Mouse (Mus musculus) heart, postnatal 14 days (tissue): ENCODE measurements at regions not wholly inside any gene's neighbourhood (a gene's known extent, or its start where the extent isn't known, plus 50 kb on each side); places are given as distances from the start of the nearest gene placed in this dataset.
A peak's percentile ranks its signal among the peaks of the same experiment; 100 is the strongest.

Experiments
- DNase-seq, 2 experiments: peaks; one replicate each; pipeline ENCODE4 v3.0.0; 2021 to 2022
- intact Hi-C: fragments of 180-260 bp; cut with DNase I; formaldehyde crosslinking; loops from one replicate; pipeline ENCODE4 v1.15.1; 2025

- intact Hi-C loops: no loop called here
- DNase-seq: peak in 1 of 2 experiments; percentile 4
These were observed 457.1 kb downstream of the Tmem38b start for GRCm38 (mm10) chr4:54282934-54283333.

DNA sequence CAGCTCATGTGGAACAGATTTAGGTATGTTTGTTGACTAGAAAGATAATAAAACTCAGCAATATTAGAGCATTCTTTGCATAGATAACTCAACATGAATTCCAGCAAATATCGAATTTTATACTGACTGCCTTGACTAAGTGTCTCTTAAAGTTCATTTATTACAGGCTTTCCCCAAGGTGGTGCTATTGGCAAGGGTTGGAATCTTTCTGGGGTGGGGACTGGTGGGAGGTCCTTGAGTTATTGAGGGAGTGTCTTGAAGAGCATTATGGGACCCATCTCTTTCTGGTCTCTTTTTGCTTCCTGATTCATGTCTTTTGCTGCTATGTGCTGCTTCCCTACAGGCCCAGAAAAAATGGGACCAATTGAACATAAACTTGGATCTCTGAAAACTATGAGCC is 488.0 kb downstream of the Tmem38b start:
- intact Hi-C loops: no loop called here
- DNase-seq: no peak

- intact Hi-C loops: no loop called here
- no peak for DNase-seq
These were observed 499.0 kb downstream of the Tmem38b start for GRCm38 (mm10) chr4:54324851-54325250.

DNA sequence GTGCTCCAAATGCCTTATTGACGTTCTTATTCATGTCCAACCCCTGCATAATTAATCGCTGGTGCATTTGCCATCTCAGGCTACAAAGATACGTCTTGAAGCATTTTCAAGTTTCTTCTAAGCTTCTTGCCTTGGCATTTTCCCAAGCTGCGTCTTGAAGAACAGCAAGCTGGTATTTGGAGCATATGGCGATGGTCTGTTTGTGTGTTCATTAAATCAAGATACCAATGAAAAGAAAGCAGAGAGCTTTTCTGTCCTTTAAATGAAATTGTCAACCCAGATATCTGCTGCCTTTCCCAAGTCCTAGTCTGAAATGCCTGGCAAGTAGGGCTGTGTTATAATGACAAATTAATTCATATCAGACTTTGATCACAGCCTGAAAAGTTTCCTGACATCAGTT is 502.4 kb downstream of the Tmem38b start:
- intact Hi-C loops: no loop called here
- DNase-seq: no peak

DNA sequence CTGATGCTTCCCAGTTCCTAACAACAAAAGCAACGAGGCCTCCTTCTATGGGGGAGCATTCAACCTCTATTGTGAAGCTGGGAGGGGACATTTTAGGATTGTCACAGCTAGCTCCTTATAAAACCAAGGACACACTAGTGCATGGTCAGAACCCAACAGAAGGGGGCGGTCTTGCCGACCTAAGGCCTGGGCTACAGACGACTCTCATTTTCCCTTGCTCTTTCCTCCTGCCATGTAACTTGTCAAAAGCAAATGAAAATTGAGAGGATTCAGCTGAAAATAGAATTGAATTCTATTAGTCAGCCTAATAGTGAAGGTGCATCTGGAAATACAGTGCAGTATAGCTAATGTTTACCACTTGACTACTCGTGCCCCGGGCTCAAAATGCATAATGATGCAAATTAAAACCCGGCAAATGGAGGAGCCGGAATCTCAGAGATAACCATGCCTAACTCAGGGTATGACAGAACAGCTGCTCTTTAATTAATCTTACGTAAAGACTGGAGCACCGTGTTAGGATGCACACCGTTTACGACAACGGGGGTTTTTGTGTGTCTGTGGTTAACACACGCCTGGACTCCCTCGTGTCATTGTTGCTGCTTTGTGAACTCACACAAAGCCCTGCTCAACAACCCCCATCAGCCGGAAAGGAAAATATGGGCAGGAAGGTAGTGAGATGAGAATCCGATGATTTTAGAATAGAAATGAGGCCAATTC is 503.0 kb downstream of the Tmem38b start:
- DNase-seq: no peak
- intact Hi-C loops: no loop called here

DNA sequence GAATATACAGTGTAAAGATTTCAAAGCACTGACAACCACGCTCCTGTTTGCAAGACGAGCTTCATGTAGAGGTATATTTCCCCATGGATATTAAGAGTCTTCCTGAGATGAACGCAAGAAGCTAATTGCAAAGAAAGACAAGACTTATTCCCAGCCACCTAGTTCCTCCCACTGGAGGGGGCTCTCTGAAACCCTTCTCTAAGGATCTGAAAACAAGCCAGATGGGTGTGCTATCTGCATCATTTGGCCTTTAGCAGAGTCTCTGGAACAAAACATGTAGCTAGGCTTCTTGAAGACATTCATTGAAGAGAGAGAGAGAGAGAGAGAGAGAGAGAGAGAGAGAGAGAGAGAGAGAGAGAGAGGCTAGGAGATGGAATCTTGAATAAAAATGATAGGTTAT is 504.8 kb downstream of the Tmem38b start:
- intact Hi-C loops: no loop called here
- DNase-seq: no peak

DNA sequence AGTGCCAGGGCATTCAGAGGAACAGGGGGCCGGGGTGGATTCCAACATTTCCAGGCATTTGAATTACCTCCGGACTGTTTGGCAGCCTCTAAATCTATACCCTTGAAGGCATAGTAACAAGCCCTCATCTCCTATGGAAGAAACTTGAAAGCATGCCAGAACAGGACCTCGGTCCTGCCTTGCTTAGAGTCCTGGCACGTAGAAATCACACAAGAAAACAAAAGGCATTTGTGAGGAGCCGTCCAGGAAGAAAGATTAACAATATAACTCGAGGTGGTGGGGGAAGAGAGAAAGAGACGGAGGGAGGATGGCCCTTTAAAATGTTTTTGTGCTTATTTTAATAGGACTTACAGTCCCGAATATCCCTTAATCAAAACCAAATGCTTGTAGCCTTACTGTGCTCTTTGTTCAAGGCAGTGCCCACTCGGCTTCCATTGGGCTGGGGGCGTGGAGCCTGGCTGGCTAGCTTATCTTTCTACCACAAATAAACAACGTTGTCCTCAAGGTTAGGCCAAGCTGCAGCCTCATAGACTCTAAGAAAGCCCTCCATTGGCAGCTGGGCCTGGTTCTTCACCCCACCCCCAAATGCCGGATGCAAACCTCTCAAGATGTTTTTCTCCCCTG is 505.9 kb downstream of the Tmem38b start:
- DNase-seq: no peak
- intact Hi-C loops: no loop called here

DNA sequence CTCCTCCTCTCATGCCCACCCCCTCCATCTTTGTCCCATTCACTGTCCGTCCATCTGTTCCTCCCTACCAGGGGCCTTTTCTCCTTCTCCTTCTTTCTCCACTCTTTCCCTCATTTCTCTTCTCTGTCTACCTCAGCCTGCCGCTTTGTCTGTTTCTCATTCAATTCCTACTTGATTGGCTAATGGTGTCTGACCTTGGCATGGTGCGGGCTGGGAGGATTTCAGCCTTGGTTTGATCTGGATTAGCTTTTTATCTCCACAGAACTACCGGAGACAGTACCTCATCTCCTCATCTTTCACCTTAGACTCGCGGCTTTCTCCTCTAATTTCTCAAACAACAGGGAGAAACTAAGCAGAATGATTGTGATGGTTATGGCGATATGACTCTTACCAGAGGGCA is 506.4 kb downstream of the Tmem38b start:
- intact Hi-C loops: no loop called here
- no peak for DNase-seq

DNA sequence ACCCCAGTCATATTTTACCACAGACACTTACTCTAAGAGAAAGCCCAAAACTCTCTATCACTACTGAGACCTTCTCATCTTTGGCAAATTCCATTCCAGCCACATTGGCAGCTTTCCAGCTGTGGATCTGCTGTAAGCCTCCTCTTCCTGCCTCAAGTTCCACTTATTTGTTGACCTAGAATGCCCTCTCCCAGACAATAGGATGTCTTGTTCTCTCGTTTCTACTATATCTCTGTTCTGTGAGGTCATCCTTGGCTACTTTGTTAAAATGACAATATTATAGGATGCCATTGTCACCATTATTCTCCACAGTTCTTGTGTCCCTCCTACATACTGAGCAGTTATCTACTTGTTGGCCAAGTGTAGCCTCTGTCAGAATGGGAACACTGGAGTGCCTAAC is 512.7 kb downstream of the Tmem38b start:
- peak; percentile 7 to 36 for DNase-seq
- intact Hi-C loops: no loop called here

- no peak for DNase-seq
- intact Hi-C loops: no loop called here
These were observed 514.3 kb downstream of the Tmem38b start for GRCm38 (mm10) chr4:54340106-54340505.

DNA sequence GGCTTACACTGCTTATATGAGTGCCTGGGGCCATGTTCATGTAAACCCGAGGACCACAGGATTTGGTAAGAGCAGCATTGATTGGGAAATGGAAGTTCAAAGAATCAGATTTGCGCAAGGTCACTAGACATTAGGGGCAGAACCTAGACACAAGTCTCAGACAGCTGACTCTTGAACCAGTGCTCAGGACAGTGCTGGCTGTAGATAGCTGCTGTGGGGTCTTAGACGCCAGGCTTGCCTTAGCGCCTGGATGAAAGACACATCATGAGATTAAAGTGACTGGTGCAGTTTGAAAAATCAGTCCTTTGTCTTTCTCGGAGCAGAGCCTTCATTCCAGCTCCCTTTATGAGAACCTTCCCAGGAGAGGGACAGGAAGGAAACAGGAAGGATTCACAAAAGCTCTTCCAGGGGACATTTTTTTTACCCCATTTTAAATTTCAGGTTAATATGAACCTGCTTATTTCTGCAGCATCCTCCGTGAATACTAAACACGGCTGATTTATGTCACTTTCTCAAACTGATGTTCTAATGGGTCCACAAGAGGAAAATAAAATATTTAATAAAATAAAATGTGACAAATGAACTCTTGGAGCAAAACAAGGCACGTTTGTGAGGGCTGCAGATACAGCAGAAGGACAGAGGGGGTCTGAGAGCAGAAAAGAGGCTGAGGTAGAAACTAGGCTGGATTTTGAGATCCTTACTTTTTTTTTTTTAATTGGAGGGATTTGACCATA is 528.0 kb downstream of the Tmem38b start:
- DNase-seq: no peak
- intact Hi-C loops: no loop called here

- no peak for DNase-seq
- intact Hi-C loops: no loop called here
These were observed 528.5 kb downstream of the Tmem38b start for GRCm38 (mm10) chr4:54354391-54354726.

GRCm38 (mm10) chr4:54355381-54356040 is 529.7 kb downstream of the Tmem38b start:
- intact Hi-C loops: no loop called here
- no peak for DNase-seq

GRCm38 (mm10) chr4:54356041-54356427 is 530.2 kb downstream of the Tmem38b start:
- no peak for DNase-seq
- intact Hi-C loops: no loop called here

GRCm38 (mm10) chr4:54370909-54371308 is 545.1 kb downstream of the Tmem38b start:
- intact Hi-C loops: no loop called here
- no peak for DNase-seq

DNA sequence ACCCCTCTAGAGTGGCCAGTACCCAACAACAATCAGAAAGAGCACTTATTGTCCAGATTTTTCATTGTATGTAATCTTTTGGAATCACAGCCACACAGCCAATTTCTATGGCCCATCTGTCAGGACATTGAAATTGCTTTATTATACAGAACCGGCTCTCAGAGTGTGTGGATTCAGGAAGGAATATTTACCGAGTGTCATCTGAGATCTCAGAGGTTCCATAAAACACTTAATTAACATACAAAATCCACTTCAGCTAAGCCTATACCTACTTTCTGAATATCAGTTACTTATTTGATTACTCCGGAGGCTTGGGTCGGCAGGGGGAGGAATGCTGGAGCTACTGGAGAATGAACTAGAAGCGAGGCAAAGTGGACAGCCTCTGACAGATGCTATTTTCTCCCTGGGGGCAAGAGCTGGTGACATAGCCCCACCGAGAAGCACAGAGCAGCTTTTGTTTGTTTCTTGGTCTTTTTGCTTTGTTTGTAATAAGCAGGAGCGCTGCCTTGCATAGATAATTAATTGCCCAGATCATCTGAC is 545.6 kb downstream of the Tmem38b start:
- intact Hi-C loops: no loop called here
- DNase-seq: no peak

GRCm38 (mm10) chr4:54373606-54374005 is 547.8 kb downstream of the Tmem38b start:
- intact Hi-C loops: no loop called here

GRCm38 (mm10) chr4:54374457-54374856 is 548.6 kb downstream of the Tmem38b start:
- no peak for DNase-seq
- intact Hi-C loops: no loop called here

More at GRCm38 (mm10) chr4:54373606-54374005, 547.8 kb downstream of the Tmem38b start:
- no peak for DNase-seq

- intact Hi-C loops: no loop called here
- no peak for DNase-seq
These were observed 557.4 kb upstream of the Zfp462 start for GRCm38 (mm10) chr4:54387460-54387859.

GRCm38 (mm10) chr4:54391536-54392208 is 553.2 kb upstream of the Zfp462 start:
- DNase-seq: no peak
- intact Hi-C loops: no loop called here

DNA sequence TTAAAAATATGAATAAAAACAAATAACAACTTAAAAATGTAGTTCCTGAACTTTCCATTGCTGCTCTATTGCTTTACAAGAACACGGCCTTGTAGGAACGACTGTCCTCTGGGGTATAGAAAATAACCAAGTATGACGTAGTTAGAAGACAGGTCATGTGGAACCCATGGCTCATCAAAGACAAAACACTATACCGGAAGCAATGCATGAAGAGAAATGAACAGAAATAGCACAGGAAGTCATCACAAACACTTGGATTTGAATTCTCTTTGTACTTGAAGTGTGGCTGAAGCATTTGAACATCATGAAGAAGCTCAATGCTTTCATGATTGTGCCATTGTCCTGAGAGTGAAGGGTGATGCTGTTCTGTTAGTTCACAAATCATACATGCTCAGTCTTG is 538.7 kb upstream of the Zfp462 start:
- no peak for DNase-seq
- intact Hi-C loops: no loop called here
